Mouse (Mus musculus) lung, embryonic 16.5 days (tissue): Measurements from ENCODE around the gene Fip1l1. TPM values are rescaled to one million over a fixed set of nuclear protein-coding genes. Genes with fewer than 3 reads are reported as not detected.

ENCODE experiments used
- ATAC-seq: fragments of 200-750 bp; cut with Nextera tagmentation; 2 replicates; pipeline ENCODE4 v1.8.0; 2017; ENCODE audit warnings: low read depth, mild to moderate bottlenecking, moderate library complexity
- H3K27ac ChIP-seq: fragments of 300-500 bp; sonication (generic); 2 replicates; pipeline ENCODE4 v1.5.1; 2014; ENCODE audit warnings: mild to moderate bottlenecking, control low read depth, low read length
- H3K27me3 ChIP-seq: fragments of 300-500 bp; sonication (generic); 2 replicates; pipeline ENCODE4 v1.6.1; 2014; ENCODE audit warnings: low read depth, low read length, mixed read lengths; ENCODE audit not compliant: control insufficient read depth, insufficient read depth
- H3K36me3 ChIP-seq: fragments of 300-500 bp; sonication (generic); 2 replicates; pipeline ENCODE4 v1.6.1; 2014; ENCODE audit warnings: low read length; ENCODE audit not compliant: control insufficient read depth, insufficient read depth
- H3K4me1 ChIP-seq: fragments of 300-500 bp; sonication (generic); replicated peaks from 2 replicates; pipeline ENCODE4 v1.6.1; 2014; ENCODE audit warnings: low read length, mixed read lengths; ENCODE audit not compliant: control insufficient read depth, insufficient read depth
- H3K4me2 ChIP-seq: fragments of 300-500 bp; sonication (generic); 2 replicates; pipeline ENCODE4 v1.6.1; 2014; ENCODE audit warnings: low read depth, low read length, control low read depth
- H3K4me3 ChIP-seq: fragments of 300-500 bp; sonication (generic); 2 replicates; pipeline ENCODE4 v1.5.1; 2014; ENCODE audit warnings: mild to moderate bottlenecking, low read length, control low read depth
- H3K9ac ChIP-seq: fragments of 300-500 bp; sonication (generic); 2 replicates; pipeline ENCODE4 v1.6.1; 2014; ENCODE audit warnings: low read length, control low read depth
- H3K9me3 ChIP-seq: fragments of 300-500 bp; sonication (generic); 2 replicates; pipeline ENCODE4 v1.6.1; 2016; ENCODE audit warnings: low read length; ENCODE audit not compliant: control insufficient read depth
- WGBS: fragments of 180-500 bp; shearing (Covaris S2); extraction: QIAGEN DNeasy Blood & Tissue Kit; methylation state at CpG from one replicate; pipeline ENCODE4 v1.1.7; 2014; 5-methylcytosine and 5-hydroxymethylcytosine counted together
- polyA plus RNA-seq: library from polyadenylated mRNA; unstranded; fragments of >200 nt; fragmentation: Nextera tagmentation; extraction: Ambion mirVana; gene quantifications from 2 replicates; pipeline ENCODE4 v1.2.1, GENCODE M21; 2015

The Fip1l1 gene
- polyA plus RNA-seq, 1 experiment from 2014 or later: 82.8 TPM

DNA sequence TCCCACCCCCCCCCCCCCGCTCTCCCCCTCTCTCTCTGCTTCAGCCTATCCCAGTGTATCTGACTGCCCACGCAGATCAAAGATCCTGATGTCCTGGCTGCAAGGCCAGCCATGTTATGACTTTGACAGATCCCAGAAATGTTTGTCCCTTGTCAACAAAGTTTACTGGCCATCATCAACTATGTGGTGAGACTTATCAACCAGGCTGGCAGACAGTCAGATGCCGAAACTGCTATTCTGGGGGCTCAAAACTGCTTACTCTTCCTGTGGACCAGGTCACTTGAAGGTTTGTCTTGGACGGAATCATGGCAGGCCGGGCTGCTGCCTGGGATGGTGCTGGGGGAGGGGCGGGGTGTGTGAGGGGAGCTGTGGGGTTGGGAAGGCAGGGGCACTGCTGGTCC lies 112.3 kb downstream of the Fip1l1 start:
- Histone ChIP-seq H3K9me3 (no peaks in the 10 kb centered on the region), H3K9ac (no peak overlapping the region), H3K36me3 (no peaks in the 10 kb centered on the region), H3K4me1 (no peaks in the 10 kb centered on the region; the same call in 1 of the 2 replicates), H3K4me3 (no peak overlapping the region), H3K27me3 (no peaks in the 10 kb centered on the region), H3K27ac (no peak overlapping the region), H3K4me2 (no peak overlapping the region)
- 37% methylated on average over 5 of the region's 6 CpGs for WGBS
- ATAC-seq: peak; percentile 43; the same call in 1 of the 2 replicates

DNA sequence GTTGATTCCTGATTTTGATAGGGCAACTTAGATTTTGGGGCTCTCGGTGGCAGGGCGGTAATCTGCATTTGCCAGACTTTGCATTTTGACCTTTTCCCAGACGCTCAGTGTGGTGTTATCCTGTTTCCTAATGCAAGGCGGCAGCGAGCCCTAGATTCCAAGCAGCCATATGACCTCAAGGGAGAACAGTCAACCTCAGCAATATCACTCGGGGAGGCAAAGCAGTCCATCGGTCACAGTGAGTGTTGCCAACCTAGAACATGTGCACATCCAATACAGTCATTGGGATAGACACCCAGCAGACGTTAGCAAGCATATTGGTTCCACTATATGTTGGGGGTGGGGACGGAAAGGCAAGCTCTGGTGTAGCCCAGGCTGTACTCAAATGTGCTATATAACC lies 113.0 kb downstream of the Fip1l1 start:
- Histone ChIP-seq H3K9me3 (no peaks in the 10 kb centered on the region), H3K36me3 (no peaks in the 10 kb centered on the region), H3K4me1 (no peaks in the 10 kb centered on the region; the same call in 1 of the 2 replicates), H3K27me3 (no peaks in the 10 kb centered on the region), H3K27ac (no peak overlapping the region), H3K4me2 (no peak overlapping the region), H3K4me3 (no peak overlapping the region), H3K9ac (no peak overlapping the region)
- ATAC-seq: no peak
- 84% methylated on average over 9 of the region's 9 CpGs for WGBS

Other genes with a start within 250 kb of the Fip1l1 start
- gene Scfd2, start 3.7 kb upstream of the Fip1l1 start, polyA plus RNA-seq: 19.1 and 19.2 TPM in 2 replicates
- 5.5 and 6.1 TPM in 2 replicates for gene Lnx1, start 167.5 kb downstream of the Fip1l1 start, polyA plus RNA-seq